Mouse (Mus musculus) heart, adult 8-10 months (tissue): ENCODE data around the gene Polm. TPM values are rescaled to one million over a fixed set of nuclear protein-coding genes. Genes with fewer than 3 reads are reported as not detected.
"Not testable (repeated sequence)": the region's sequence is repeated elsewhere in the genome, so short reads cannot be mapped to it uniquely, and the experiment has no call there.

ENCODE experiments used
- DNase-seq: peaks from one replicate; pipeline ENCODE4 v3.0.0; 2022; ENCODE audit warnings: low spot score
- total RNA-seq, 4 experiments: library from RNA; stranded (reverse); gene quantifications; 2 replicates each; pipeline ENCODE4 v1.2.4; 2022

Gene Polm
- total RNA-seq, 4 experiments from 2014 or later = 1.8 to 3.3 (median 2.8) TPM

GRCm38 (mm10) chr11:5855481-5855880 is 17.7 kb upstream of the Polm start:
- DNase-seq = no peak

- DNase-seq = no peak
Measured at GRCm38 (mm10) chr11:5852314-5852713, 14.5 kb upstream of the Polm start.

GRCm38 (mm10) chr11:5851021-5851736 is 13.4 kb upstream of the Polm start:
- no peak for DNase-seq

DNA sequence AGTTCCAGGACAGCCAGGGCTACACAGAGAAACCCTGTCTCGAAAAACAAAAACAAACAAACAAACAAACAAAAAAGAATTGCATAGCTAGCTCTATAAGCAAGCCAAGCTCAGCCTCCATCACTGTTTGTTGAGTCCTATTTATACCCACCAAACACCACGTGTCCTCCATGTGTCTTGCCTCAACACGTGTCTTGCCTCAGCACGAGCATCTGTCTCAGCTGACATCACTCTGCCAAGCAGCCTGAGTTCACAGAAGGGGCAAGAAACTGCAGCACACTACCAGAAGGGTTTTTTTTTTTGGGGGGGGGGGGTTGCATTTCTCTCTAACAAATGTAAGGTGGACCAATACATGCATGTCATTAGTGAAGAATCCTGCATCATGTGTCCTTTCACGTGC is 12.6 kb upstream of the Polm start:
- DNase-seq = no peak

DNA sequence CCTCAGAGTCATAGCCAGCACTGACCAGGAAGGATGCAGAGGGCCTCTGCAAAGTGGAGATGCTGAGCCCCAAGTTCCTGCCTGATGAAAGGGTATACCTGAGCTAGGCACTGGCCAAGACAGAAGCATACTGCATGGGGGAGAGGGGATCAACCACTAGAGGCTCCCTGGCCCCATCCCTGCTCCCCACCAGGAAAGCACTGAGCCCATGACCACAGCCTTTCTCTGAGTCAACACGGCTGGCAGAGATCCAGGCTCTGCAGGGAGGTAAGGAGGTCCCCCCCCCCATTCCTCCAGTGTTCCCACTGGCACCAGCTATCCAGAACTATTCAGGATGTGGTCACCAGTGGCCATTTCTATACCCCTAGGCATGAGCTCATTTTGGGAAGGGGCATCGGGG is 11.5 kb upstream of the Polm start:
- no peak for DNase-seq

- peak; percentile 47 for DNase-seq
Measured at GRCm38 (mm10) chr11:5848741-5849140, 10.9 kb upstream of the Polm start.

- peak; percentile 74 for DNase-seq
Measured at GRCm38 (mm10) chr11:5846639-5847345, 9.0 kb upstream of the Polm start.

- no peak for DNase-seq
Measured at GRCm38 (mm10) chr11:5843131-5843530, 5.3 kb upstream of the Polm start.

DNA sequence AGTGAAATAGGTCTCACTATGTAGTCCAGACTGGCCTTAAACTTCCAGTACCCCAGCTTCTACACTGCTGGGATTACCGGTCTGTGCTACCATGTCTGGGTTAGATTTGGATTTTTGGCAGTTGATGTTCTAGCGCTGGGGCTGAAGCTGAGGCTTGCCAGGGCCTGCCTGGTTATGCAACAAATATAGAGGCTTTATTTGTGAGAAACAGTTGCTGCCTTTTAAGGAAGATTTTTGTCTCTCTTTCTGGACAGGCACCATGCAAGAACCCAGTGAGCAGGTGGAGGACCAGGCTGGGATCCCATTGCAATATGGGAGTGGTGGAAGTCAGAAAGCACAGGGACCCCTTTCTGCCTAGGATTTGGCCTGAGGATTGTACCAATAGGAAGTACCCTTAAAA is 3.9 kb upstream of the Polm start:
- DNase-seq = no peak

DNA sequence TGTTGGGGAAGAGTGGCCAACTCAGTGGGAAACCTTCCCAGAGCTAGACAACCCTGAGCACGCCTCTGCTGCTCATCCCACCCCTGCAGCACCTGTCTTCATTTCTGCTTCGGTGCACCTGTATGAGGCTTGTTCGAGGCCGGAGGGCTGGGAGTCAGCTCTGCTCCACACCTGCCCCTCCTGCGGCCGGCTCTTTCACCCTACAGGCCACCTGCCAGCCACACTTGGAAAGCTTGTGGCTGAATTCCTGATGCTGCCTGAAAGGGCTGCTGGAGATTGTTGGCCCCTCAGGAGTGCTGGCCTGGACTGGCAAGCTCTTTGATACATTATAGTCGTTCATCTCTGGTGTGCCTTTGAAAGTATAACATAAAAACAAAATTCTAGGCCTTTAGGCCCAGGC is 2.5 kb upstream of the Polm start:
- no peak for DNase-seq

DNA sequence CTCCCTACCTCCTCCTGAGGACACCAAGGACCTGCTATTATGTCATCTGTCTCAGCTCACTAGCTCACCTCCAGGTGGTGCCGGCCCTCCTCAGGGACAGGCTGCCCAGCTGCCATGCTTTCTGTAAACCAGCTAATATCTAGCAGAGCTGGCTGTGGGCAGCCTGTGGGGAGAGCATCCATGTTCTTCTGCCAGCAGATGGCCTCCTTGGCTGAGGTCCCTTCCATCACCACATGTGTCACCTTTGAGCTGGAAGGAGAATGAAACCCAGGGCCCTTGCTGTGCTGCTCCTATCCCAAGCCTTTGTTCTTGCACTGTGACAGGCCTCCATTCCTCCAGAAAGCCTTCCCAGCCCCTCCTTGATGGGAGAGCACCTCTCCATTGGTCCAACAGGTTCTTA is 1.7 kb downstream of the Polm start:
- no peak for DNase-seq

GRCm38 (mm10) chr11:5835057-5835456 is 2.8 kb downstream of the Polm start:
- DNase-seq = no peak

DNA sequence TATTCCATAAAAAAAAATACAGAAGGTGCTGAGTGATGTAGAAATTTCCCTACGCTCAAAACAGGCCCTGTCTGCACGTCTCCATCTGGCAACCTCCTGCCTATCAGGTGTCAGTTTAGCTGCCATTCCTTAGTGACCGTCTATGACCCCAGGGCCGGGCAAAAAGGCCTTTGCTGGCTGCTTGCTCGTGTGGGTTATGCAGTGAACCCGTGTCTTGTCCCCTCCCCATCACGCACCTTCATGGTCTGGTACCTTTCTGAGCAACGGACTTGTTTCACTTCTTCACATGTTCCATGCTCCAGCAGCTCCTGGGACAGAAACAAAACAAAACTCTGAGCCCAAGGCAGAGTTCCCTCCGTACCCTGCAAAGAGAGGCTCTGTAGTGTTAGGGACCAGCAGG is 3.3 kb downstream of the Polm start:
- no peak for DNase-seq

DNA sequence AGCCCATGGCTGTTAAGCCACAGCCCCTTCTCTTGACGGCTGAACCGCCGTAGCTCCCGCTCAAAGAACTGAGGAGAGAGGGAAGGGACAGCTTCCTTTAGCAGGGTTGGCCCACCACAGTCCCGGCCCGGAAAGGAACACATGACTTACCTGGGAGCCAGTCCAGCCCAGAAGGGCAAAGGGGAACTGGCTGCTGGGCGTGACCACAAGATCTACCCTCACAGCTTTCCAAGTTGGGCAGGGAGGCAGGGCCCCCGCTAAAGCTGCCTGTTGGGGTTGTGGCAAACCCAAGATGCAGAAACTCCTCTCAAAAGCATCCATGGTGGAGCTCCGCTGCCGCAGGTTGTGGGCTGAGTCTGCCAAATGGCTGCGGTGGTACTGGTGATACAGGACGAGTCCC is 8.5 kb downstream of the Polm start:
- no peak for DNase-seq

- no peak for DNase-seq
Measured at GRCm38 (mm10) chr11:5828509-5829191, 9.2 kb downstream of the Polm start.

DNA sequence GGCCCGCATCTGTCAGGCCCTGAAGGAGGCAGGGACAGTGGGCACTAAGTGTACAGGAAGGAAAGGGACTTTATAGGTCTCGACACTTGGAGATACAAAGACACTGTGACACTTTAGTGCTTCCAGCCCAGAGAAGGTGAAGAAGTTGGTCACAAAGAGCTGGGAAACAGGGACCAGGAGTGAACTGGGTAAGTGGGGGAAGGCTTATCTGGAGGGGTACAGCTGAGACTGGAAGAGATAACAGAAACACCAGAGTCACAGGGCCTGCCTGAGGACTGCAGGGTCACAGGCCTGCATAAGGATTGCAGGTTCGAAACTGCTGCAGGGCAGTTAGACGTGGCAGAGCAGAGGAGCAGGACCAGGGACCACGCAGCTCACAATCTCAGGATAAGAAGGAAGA is 9.9 kb downstream of the Polm start:
- DNase-seq = no peak

- no peak for DNase-seq
Measured at GRCm38 (mm10) chr11:5825432-5825831, 12.4 kb downstream of the Polm start.

DNA sequence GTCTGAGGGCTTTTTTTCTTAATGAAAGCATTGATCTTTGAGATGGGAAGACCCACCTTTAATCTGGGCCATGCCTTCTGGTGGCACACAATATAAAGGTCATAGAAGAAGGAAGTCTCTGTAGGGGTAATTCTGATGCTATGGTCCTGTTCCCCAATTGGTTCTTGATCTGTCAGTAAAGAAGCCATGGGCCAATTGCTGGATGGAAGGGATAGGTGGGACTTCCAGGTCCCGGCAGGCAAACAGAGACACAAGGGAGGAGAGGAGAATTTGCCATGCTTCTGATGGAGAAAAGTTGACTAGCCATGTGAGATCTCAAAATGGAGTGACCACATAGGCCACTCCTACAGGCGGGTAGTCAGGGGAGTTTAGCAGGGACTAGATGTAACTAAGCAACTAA is 18.6 kb downstream of the Polm start:
- DNase-seq = no peak

DNA sequence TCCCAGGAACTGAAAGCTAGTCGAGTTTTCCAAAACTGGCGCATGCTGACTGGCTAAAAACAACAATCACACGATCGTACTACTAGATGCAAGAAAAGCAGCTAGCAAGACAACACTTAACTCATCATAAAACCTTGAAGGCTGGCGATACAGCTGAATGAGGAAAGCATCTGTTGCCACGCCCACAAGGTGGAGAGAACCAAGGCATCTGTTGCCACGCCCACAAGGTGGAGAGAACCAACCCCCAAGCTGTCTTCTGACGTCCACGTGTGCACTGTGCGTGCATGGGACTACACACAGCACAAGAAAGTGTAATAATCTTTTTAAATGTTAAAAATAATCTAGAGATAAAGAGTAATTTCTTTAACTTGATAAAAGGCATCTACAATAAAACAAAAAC is 24.4 kb downstream of the Polm start:
- DNase-seq = no peak

- not testable (repeated sequence) for DNase-seq
Measured at GRCm38 (mm10) chr11:5809487-5809886, 28.3 kb downstream of the Polm start.

DNA sequence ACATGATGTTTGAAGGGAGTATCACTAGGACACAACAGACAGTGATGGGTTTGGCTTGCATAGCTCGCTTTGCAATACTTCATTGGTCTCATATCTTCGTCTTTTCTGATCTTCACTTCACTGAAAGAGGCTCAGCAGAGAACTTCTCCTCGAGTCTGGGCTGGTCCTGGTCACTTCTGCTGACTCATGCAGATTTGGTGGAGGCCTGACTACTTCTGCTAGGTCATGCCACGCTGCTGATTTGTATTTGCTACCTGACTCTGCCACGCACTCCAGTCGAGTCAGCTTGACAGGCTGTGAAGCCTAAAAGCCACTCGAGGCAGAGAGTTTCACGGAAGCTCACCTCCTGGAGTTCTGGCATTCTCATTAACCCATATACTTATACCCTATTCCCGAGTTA is 29.9 kb downstream of the Polm start:
- no peak for DNase-seq

GRCm38 (mm10) chr11:5805711-5806110 is 32.1 kb downstream of the Polm start:
- no peak for DNase-seq

- DNase-seq = no peak
Measured at GRCm38 (mm10) chr11:5804174-5804573, 33.6 kb downstream of the Polm start.
